Mouse (Mus musculus) myocyte (in vitro differentiated cells): ENCODE results near the gene Srpk2.
A peak's percentile ranks its signal among the peaks of the same experiment; 100 is the strongest.

ENCODE experiments used
- CEBPB ChIP-seq: IDR thresholded peaks from 2 replicates; pipeline ENCODE4 v1.6.1; 2011; ENCODE audit warnings: mild to moderate bottlenecking, moderate library complexity; ENCODE audit not compliant: poor library complexity, insufficient read depth, severe bottlenecking
- E2F4 ChIP-seq: IDR thresholded peaks from one replicate; pipeline ENCODE4 v1.6.1; 2011; ENCODE audit warnings: mild to moderate bottlenecking, control low read depth, moderate library complexity; ENCODE audit not compliant: insufficient read depth
- MYOD1 ChIP-seq, 3 experiments: IDR thresholded peaks; one replicate each; pipeline ENCODE4 v1.6.1; 2011; ENCODE audit warnings: control low read depth in 2 of 3, low read depth in 2 of 3, mild to moderate bottlenecking in 2 of 3, moderate library complexity in 1 of 3; ENCODE audit not compliant: insufficient read length in 2 of 3, control insufficient read depth in 1 of 3
- POLR2A ChIP-seq: IDR thresholded peaks from one replicate; pipeline ENCODE4 v1.6.1; 2011; ENCODE audit warnings: low read depth, mild to moderate bottlenecking, control low read depth, moderate library complexity; ENCODE audit not compliant: insufficient read length
- TCF12 ChIP-seq: IDR thresholded peaks from one replicate; pipeline ENCODE4 v1.6.1; 2011; ENCODE audit warnings: mild to moderate bottlenecking, control low read depth; ENCODE audit not compliant: poor library complexity, insufficient read depth, severe bottlenecking
- USF1 ChIP-seq: IDR thresholded peaks from one replicate; pipeline ENCODE4 v1.6.1; 2011; ENCODE audit warnings: low read depth, mild to moderate bottlenecking, control low read depth, moderate library complexity

DNA sequence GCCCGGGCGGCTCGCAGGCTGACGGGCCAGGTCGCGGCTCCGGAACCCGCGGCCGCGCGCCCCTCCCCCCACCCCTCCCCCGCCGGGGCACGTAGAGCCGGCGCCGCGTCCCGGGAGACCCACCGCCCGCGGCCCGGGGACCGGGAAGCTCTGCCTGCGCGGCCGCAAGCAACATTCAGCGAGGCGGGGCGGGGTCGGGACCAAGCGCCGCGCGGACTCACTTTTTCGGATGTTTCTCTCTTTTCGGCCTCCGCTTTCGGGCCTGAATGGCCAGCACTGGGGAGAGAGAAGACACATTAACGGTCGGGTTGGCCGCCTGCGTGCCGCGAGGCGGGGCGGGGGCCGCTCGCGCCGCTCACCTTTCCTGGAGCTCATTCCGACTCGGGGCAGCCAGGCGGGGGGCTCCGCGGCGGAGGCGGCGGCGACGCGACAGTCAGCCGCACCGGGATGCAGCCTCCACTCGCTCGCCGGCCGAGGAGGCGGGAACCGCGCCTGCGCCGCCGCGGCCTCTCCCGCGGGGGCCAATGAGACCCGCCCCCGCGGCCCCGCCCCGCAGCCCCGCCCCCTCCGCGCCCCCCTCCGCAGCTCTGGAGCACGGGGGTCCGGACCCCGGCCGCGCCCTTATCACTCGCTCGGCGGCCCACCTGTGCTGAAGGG lies 8.8 kb downstream of the Srpk2 start:
- TF ChIP-seq CEBPB (no peak), MYOD1 (IDR thresholded peaks at IDR 0.05; ENCODE audit: control insufficient read depth in 1 of 3, insufficient read length in 2 of 3, low read depth in 2 of 3) (peak in 1 of 3 experiments; percentile 10), TCF12 (no peak), POLR2A (peak; percentile 86), E2F4 (no peak), USF1 (no peak)
